Mouse (Mus musculus) kidney, postnatal 14 days (tissue): ENCODE measurements around the gene Dedd2.
"Not testable (repeated sequence)": the region's sequence is repeated elsewhere in the genome, so short reads cannot be mapped to it uniquely, and the experiment has no call there.

ENCODE experiments used
- DNase-seq: peaks from one replicate; pipeline ENCODE4 v3.0.0; 2022; ENCODE audit warnings: mixed read lengths

Dedd2 gene

GRCm38 (mm10) chr7:25220457-25221101 is at the start of gene Dedd2:
TSS of gene Dedd2 (minus strand) at chr7:25220615.
- peak; percentile 36 for DNase-seq

DNA sequence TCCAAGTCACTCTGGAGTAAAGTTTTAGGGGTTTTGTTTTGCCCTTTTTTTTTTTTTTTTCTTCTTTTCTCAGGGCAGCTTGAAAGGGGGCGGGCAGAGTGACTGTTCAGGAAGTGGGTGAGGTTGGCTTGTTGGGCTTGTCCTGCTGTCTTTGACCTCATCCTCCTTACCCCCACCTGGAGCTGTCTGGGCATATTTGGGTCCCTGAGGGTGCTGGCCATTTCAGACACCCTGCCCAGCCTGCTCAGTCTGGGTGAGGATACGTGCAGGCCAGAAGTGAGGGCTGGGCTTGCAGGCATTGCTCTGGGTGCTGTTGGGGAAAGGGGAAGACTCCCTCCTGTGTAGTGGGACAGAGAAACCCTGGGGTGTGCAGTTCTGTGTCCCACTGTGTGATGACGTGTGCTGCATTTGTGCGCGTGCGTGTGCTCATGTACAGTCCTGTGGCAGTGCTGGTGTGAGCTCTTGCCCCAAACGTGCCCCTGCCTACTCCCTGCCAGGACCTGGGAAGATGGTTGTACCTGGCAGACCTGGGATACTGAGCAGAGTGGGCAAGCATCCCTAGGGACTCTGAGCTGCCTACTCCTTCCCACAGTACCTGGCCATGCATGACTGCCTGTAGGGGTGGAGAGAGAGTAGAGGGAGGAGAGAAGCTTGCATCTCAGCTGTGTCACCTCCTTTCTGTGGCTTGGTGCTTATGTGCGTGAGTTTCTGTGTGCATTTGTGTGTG is 49.3 kb upstream of the Dedd2 start:
- peak; percentile 44 for DNase-seq

- DNase-seq = no peak
These were observed 48.6 kb upstream of the Dedd2 start for GRCm38 (mm10) chr7:25269029-25269428.

DNA sequence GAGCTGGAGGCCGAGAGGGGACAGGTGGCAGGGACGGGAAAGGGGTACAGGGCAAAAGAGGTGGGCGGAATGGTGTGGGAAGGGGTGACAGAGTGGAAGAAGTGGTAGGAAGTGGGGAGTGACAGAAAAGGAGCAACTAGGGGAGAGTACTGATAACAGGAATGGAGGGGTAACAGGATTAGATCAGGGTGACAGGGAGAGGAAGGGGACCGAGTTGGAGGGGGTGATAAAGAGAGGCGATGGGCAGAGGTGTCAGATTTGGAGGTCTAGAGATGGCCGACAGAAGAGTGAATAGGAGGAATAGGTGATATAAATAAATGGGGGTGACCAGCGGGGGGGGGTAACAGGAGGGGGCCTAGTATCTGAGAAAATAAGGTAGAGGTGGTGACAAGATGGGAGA is 48.2 kb upstream of the Dedd2 start:
- DNase-seq = no peak

- peak; percentile 100 for DNase-seq
These were observed 47.5 kb upstream of the Dedd2 start for GRCm38 (mm10) chr7:25267751-25268463.

DNA sequence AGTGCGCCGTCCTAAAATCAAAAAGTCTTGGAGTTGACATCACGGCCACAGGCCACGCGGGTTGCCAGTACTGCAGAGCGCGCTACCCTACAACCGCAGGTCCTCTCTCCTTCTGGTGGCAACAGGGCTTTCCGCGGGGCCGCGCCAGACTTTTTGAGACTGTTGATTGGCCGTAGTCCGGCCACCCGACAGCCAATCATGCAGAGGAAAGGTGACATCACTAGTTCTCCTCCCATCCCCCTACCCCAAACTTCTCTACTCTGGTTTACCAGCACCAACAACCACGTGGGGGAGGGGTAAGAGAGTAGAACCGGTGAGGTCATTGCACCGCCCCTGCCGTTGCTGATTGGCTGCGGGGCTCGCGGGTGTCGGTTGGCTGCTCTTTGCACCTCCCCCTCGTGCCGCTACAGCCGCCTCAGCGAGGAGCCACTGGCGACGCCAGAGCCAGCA is 46.9 kb upstream of the Dedd2 start, which contains the start of gene Cic:
Gene Cic (plus strand): TSS at position 404 of the 450 bp plus-strand sequence.
- peak; percentile 100 for DNase-seq

- DNase-seq = no peak
These were observed 46.0 kb upstream of the Dedd2 start for GRCm38 (mm10) chr7:25266180-25266962.

- not testable (repeated sequence) for DNase-seq
These were observed 45.3 kb upstream of the Dedd2 start for GRCm38 (mm10) chr7:25265743-25266142.

- no peak for DNase-seq
These were observed 43.8 kb upstream of the Dedd2 start for GRCm38 (mm10) chr7:25263968-25264870.

- no peak for DNase-seq
These were observed 41.5 kb upstream of the Dedd2 start for GRCm38 (mm10) chr7:25261896-25262295.

GRCm38 (mm10) chr7:25251822-25252221 is 31.4 kb upstream of the Dedd2 start:
- no peak for DNase-seq

DNA sequence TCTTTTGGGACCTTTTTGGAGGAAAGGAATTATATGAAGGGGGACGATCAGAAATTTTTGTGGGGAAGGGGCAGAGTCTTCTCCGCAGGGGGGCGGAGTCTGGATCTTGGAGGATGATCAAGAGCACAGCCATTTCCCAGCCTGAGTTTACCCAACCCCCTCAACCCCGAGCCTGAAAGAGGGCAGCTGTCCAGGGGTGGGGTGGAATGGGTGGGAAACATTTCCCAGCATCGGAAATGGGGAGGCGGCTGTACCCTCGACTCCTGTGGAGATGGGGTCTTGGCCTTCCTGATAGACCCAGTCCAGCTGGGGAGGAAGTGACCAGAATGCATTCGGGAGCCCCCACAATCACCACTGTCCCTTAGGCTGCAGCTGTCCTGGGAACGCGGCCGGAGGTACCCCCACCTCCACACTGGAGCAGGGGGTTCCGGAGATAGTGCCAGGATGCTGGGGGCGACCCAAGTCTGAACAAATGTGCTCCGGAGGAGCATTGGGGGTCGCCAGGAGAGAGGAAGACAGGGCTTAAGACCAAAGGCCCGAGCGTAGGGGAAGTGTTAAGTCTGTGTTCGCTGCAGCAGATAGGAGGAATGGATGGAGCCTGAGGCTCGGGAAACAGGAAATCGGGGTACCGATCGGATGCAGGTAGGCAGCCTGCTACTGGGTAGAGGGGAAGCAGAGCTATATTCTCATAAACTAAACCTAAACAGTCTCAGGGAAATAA is 30.8 kb upstream of the Dedd2 start:
- peak; percentile 85 for DNase-seq

- peak; percentile 98 for DNase-seq
These were observed 29.9 kb upstream of the Dedd2 start, which contains the start of gene Erf for GRCm38 (mm10) chr7:25250141-25250972. TSS of gene Erf (minus strand) at chr7:25250761.

DNA sequence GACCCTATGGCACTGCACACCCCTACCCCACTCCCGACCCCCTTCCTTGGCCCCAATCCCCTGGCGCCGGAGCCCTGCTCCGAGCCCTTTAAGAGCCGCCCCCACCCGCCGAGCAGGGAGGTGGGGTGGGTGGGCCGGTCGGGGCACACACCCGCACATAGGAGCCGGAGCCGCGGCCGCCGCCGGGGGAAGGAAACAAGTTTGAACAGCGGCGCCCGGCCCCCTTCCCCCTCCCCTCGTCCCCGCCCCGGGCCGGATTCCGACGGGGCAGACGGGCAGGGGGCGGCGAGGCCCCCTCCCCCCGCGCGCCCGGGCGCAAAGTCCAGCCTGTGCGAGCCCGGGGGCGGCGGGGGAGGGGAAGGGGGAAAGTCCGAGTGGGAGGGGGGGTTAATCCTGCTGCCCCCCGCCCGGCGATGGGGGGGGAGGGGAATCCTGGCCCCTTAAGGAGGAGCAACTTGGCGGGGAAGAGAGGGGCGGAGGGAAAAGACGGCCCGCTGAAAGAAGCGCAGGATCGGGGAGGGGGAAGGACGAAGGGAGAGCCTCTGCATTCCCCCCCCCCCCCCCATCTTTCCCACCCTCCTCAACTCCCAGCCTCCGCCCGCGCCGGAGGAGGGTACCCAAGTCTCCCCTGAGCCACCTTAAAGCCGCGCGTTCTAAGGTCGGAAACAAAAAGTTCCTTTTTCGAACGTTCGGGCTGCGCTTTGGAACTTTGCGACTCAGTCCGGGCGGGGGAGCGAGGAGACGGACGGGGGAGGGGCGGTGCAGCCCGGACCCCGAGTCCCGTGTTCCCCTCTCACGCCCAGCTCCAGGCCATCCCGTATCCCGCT is 29.1 kb upstream of the Dedd2 start:
- DNase-seq = peak; percentile 92

GRCm38 (mm10) chr7:25248846-25249313 is 28.5 kb upstream of the Dedd2 start:
- peak; percentile 50 for DNase-seq

- no peak for DNase-seq
These were observed 27.7 kb upstream of the Dedd2 start for GRCm38 (mm10) chr7:25248018-25248647.

DNA sequence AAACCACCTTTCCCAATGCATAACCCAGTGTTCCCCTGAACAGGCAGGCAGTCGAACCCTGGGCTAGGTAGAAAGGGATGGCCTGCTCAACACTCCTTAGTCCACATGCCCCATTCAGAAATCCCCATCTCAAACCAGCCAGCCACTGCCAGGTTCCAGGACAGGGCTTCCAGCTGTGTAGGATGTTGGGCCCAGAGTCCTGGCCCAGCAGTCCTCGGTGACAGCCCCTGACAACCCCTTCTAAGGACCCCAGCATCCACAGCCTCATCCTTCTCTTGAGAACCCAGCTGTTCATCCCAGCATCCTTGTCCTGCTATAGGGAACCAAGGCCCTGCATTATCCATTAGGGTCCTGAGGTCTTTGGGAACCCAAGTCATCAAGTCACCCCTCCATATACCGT is 27.1 kb upstream of the Dedd2 start:
- no peak for DNase-seq

GRCm38 (mm10) chr7:25246759-25247137 is 26.3 kb upstream of the Dedd2 start:
- DNase-seq = no peak
